Mouse (Mus musculus) midbrain, embryonic 10.5 days (tissue): ENCODE data around the gene Mrgpra6. TPM values are rescaled to one million over a fixed set of nuclear protein-coding genes. Genes with fewer than 3 reads are reported as not detected.

Source experiments
- DNase-seq: peaks from one replicate; pipeline ENCODE4 v3.0.0-alpha.2; 2017; ENCODE audit warnings: low spot score
- H3K27ac ChIP-seq: fragments of 300-500 bp; sonication (generic); replicated peaks from 2 replicates; pipeline ENCODE4 v1.5.1; 2016; ENCODE audit warnings: mild to moderate bottlenecking
- H3K27me3 ChIP-seq: fragments of 300-500 bp; sonication (generic); 2 replicates; pipeline ENCODE4 v1.6.1; 2016; ENCODE audit warnings: low read depth, mild to moderate bottlenecking; ENCODE audit not compliant: poor library complexity, severe bottlenecking
- H3K36me3 ChIP-seq: fragments of 300-500 bp; sonication (generic); 2 replicates; pipeline ENCODE4 v1.6.1; 2016; ENCODE audit warnings: mild to moderate bottlenecking, moderate library complexity
- H3K4me1 ChIP-seq: fragments of 300-500 bp; sonication (generic); 2 replicates; pipeline ENCODE4 v1.6.1; 2016
- H3K4me3 ChIP-seq: fragments of 300-500 bp; sonication (generic); 2 replicates; pipeline ENCODE4 v1.5.1; 2016; ENCODE audit warnings: mild to moderate bottlenecking, moderate library complexity
- H3K9me3 ChIP-seq: fragments of 300-500 bp; sonication (generic); replicated peaks from 2 replicates; pipeline ENCODE4 v1.6.1; 2016; ENCODE audit warnings: mild to moderate bottlenecking
- WGBS: fragments of 180-500 bp; shearing (Covaris S2); methylation state at CpG from one replicate; pipeline ENCODE4 v1.1.7; 2016; 5-methylcytosine and 5-hydroxymethylcytosine counted together
- polyA plus RNA-seq: library from polyadenylated mRNA; unstranded; fragments of >200 nt; fragmentation: Nextera tagmentation; extraction: Ambion mirVana; gene quantifications from 2 replicates; pipeline ENCODE4 v1.2.1, GENCODE M21; 2016

Mrgpra6 gene
- polyA plus RNA-seq, 1 experiment from 2014 or later, result not detected

DNA sequence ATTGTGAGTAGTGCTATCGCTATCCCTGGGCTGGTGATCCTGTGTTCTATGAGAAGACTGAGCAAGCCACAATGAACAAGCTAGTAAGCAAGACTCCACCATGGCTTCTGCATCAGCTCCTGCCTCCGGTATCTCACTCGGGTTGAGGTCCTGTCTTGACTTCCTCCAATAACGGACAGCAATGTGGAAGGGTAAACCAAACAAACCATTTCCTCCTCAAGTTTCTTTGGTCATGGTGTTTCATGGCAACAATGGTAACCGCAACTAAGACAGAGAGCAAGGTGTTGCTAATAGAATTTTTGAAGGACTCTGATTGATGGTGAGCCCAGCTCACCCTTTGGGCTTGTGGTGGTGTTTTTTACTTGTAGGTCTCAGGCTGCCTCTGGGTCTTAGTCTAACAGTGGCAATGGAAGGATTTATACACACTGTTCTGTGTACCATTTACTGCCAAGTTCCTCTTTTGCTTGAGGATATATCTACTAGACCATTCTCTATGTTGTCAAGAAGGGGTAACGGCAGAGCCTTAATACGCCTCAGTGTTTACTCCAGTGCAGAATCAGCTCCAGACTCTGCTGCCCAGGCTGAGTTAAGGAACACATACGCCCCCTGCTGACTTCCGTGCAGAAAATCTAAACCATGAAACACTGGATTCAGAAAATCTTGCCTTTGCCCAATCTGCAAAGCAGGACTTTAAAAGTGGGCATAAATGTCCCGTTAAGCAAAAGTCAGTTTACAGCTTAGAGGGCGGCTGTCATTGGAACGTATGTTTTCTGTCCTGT lies 58.5 kb downstream of the Mrgpra6 start:
- H3K4me3 ChIP-seq, result no peak overlapping the region
- 0 out of 2 replicates have a peak, but pooled peaks cover 4% of the 10 kb centered on the region for H3K4me1 ChIP-seq
- H3K27me3 ChIP-seq, result no peaks in the 10 kb centered on the region
- no peaks in the 10 kb centered on the region for H3K36me3 ChIP-seq
- H3K9me3 ChIP-seq, result no peaks in the 10 kb centered on the region
- 68% methylated on average over 12 of the region's 12 CpGs for WGBS
- H3K27ac ChIP-seq, result no peak overlapping the region
- DNase-seq, result no peak

GRCm38 (mm10) chr7:47144299-47144698 lies 60.4 kb downstream of the Mrgpra6 start:
- no peak overlapping the region for H3K27ac ChIP-seq
- H3K36me3 ChIP-seq, result no peaks in the 10 kb centered on the region
- 42% methylated on average over 6 of the region's 6 CpGs for WGBS
- H3K9me3 ChIP-seq, result no peaks in the 10 kb centered on the region
- no peak for DNase-seq
- 0 out of 2 replicates have a peak, but pooled peaks cover 4% of the 10 kb centered on the region for H3K4me1 ChIP-seq
- no peaks in the 10 kb centered on the region for H3K27me3 ChIP-seq
- no peak overlapping the region for H3K4me3 ChIP-seq

DNA sequence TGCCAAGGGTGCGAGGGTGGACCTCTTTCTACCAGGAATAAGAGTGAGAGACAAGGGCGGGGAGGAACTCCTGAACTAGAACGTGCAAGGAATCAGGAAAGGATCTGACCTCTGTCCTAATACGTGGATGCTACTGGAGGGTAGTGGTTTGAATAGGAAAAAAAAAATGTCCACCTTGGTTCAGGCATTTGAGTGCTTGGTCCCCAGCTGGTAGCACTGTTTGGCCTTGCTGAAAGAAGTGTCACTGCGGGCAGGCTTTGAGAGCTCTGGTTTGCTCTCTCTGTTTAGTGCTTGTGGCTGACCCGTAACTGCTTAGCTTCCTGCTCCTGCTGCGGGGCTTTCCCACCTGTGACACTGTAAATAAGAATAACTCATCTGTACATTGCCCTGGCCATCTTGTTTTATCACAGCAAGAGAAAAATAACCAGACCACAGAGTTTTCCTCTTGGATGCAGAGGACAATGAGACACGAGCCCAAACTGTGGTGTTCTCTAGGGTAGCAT lies 64.8 kb downstream of the Mrgpra6 start:
- Histone ChIP-seq H3K9me3 (no peaks in the 10 kb centered on the region), H3K36me3 (no peaks in the 10 kb centered on the region), H3K4me3 (no peak overlapping the region), H3K4me1 (0 out of 2 replicates have a peak, but pooled peaks cover 4% of the 10 kb centered on the region), H3K27ac (no peak overlapping the region), H3K27me3 (peaks cover 10% of the 10 kb centered on the region)
- WGBS, result 81% methylated on average over 8 of the region's 8 CpGs
- no peak for DNase-seq

Other genes with a start within 250 kb of the Mrgpra6 start
- 13.5 and 14.3 TPM in 2 replicates for gene Uevld, start 246.4 kb downstream of the Mrgpra6 start, polyA plus RNA-seq
- gene Gm9999, start 221.3 kb downstream of the Mrgpra6 start, polyA plus RNA-seq, result not detected in 2 replicates
- 11.1 and 12.8 TPM in 2 replicates for gene Spty2d1, start 196.5 kb downstream of the Mrgpra6 start, polyA plus RNA-seq
- gene Tmem86a, start 154.3 kb downstream of the Mrgpra6 start, polyA plus RNA-seq, result 12.5 and 12.8 TPM in 2 replicates
- 6.6 and 17.6 TPM in 2 replicates for gene Ptpn5, start 71.2 kb downstream of the Mrgpra6 start, polyA plus RNA-seq
- gene Mrgpra9, start 47.9 kb upstream of the Mrgpra6 start, polyA plus RNA-seq, result not detected in 2 replicates
- gene Mrgpra1, start 149.3 kb upstream of the Mrgpra6 start, polyA plus RNA-seq, result not detected in 2 replicates
- not detected in 2 replicates for gene Mrgpra2a, start 247.2 kb upstream of the Mrgpra6 start, polyA plus RNA-seq